Mouse (Mus musculus) limb, embryonic 14.5 days (tissue): ENCODE data around the gene Pacrg. TPM values are rescaled to one million over a fixed set of nuclear protein-coding genes. Genes with fewer than 3 reads are reported as not detected.

Experiments used
- ATAC-seq: fragments of 200-750 bp; cut with Nextera tagmentation; 2 replicates; pipeline ENCODE4 v1.8.0; 2017; ENCODE audit warnings: low read depth, moderate number of reproducible peaks, moderate TSS enrichment; ENCODE audit not compliant: low FRiP score
- DNase-seq: peaks from one replicate; pipeline ENCODE4 v3.0.0-alpha.2; 2015; ENCODE audit warnings: low spot score
- H3K27ac ChIP-seq: fragments of 300-500 bp; sonication (generic); replicated peaks from 2 replicates; pipeline ENCODE4 v1.5.1; 2014; ENCODE audit warnings: low read depth, mild to moderate bottlenecking, low read length, moderate library complexity, mixed read lengths
- H3K27me3 ChIP-seq: fragments of 300-500 bp; sonication (generic); 2 replicates; pipeline ENCODE4 v1.6.1; 2014; ENCODE audit warnings: low read length, mixed read lengths; ENCODE audit not compliant: control insufficient read depth, insufficient read depth
- H3K36me3 ChIP-seq: fragments of 300-500 bp; sonication (generic); 2 replicates; pipeline ENCODE4 v1.6.1; 2014; ENCODE audit warnings: mild to moderate bottlenecking, low read length, moderate library complexity, mixed read lengths; ENCODE audit not compliant: control insufficient read depth, insufficient read depth
- H3K4me1 ChIP-seq: fragments of 300-500 bp; sonication (generic); 2 replicates; pipeline ENCODE4 v1.6.1; 2014; ENCODE audit warnings: antibody characterized with exemption, low read length, mixed read lengths; ENCODE audit not compliant: control insufficient read depth, insufficient read depth
- H3K4me2 ChIP-seq: fragments of 300-500 bp; sonication (generic); replicated peaks from 2 replicates; pipeline ENCODE4 v1.6.1; 2014; ENCODE audit warnings: low read depth, mild to moderate bottlenecking, low read length, moderate library complexity; ENCODE audit not compliant: severe bottlenecking
- H3K4me3 ChIP-seq: fragments of 300-500 bp; sonication (generic); replicated peaks from 2 replicates; pipeline ENCODE4 v1.5.1; 2014; ENCODE audit warnings: low read length
- H3K9ac ChIP-seq: fragments of 300-500 bp; sonication (generic); 2 replicates; pipeline ENCODE4 v1.6.1; 2014; ENCODE audit warnings: mild to moderate bottlenecking, low read depth, low read length, moderate library complexity; ENCODE audit not compliant: severe bottlenecking
- H3K9me3 ChIP-seq: fragments of 300-500 bp; sonication (generic); 2 replicates; pipeline ENCODE4 v1.6.1; 2016; ENCODE audit warnings: low read length; ENCODE audit not compliant: control insufficient read depth
- POLR2A ChIP-seq: fragments of 200-500 bp; IDR thresholded peaks from 2 replicates; pipeline ENCODE4 v1.8.0; 2012; ENCODE audit warnings: inconsistent platforms, mild to moderate bottlenecking, moderate library complexity, borderline replicate concordance; ENCODE audit not compliant: insufficient read depth, insufficient read length; ENCODE audit errors: extremely low read depth
- WGBS: fragments of 180-500 bp; shearing (Covaris S2); extraction: QIAGEN DNeasy Blood & Tissue Kit; methylation state at CpG from one replicate; pipeline ENCODE4 v1.1.7; 2014; 5-methylcytosine and 5-hydroxymethylcytosine counted together
- polyA plus RNA-seq, 2 experiments: library from polyadenylated mRNA; depleted of rRNA in 1 of 2; stranded (reverse) in 1 of 2; unstranded in 1 of 2; fragments of >200 nt; fragmentation: Nextera tagmentation in 1 of 2; extraction: Ambion mirVana in 1 of 2; gene quantifications; 2 replicates each; pipeline versions ENCODE4 v1.2.1 to v1.2.3; 2012 to 2014

The Pacrg gene
- polyA plus RNA-seq, 2 experiments = 0.99 to 1.3 TPM

DNA sequence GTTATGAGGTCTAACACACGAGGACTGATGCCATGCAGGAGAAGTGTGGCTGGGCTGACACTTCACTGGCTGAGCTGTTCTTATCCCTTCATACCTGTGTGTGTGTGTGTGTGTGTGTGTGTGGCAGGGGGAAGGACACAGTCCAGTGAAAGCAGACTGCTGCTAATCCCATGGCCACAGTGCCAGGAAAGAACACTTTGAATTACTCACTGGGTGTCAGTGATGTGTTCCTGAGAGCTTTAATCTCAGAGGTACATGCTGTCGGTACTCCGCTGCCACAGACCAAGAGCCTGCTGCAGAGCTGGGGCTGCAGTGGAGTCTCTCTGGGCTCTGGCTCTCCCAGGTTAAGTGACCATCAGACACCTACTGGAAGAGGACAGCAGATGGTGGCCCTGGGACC is 290.3 kb downstream of the Pacrg start:
- H3K4me3 ChIP-seq = no peak overlapping the region
- no peaks in the 10 kb centered on the region for H3K27me3 ChIP-seq
- ATAC-seq = no peak
- no peak overlapping the region for H3K4me2 ChIP-seq
- no peak for DNase-seq
- no peaks in the 10 kb centered on the region for H3K9me3 ChIP-seq
- H3K4me1 ChIP-seq = no peaks in the 10 kb centered on the region
- WGBS = 60% methylated on average over 3 of the region's 3 CpGs
- H3K9ac ChIP-seq = no peak overlapping the region
- no peaks in the 10 kb centered on the region for H3K36me3 ChIP-seq
- TF ChIP-seq POLR2A = no peak
- H3K27ac ChIP-seq = no peak overlapping the region

DNA sequence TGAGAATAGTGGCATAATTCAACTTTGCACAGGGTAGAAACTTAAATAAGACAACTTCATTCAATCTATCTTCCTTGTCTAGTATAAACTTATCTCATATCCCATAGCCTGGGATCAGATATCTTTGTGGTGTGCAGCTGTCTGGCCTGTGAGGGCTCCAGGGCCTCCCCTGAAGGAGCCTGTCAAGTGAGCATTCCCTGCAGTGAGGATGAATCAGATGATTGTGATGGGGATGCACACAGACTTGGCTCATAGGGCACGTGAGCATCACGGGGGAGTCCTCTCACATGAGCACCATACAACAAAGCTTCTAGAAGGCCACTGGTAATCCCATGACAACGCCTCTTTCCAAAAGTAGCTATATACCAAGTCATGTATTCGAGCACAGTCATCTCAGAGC is 291.1 kb downstream of the Pacrg start:
- Histone ChIP-seq H3K4me1 (no peaks in the 10 kb centered on the region), H3K9me3 (no peaks in the 10 kb centered on the region), H3K27me3 (no peaks in the 10 kb centered on the region), H3K4me3 (no peak overlapping the region), H3K27ac (no peak overlapping the region), H3K4me2 (no peak overlapping the region), H3K9ac (no peak overlapping the region), H3K36me3 (no peaks in the 10 kb centered on the region)
- WGBS = 88% methylated on average over 4 of the region's 4 CpGs
- no peak for ATAC-seq
- no peak for DNase-seq
- TF ChIP-seq POLR2A = no peak

- H3K9ac ChIP-seq = no peak overlapping the region
- H3K9me3 ChIP-seq = no peaks in the 10 kb centered on the region
- no peak overlapping the region for H3K27ac ChIP-seq
- H3K27me3 ChIP-seq = no peaks in the 10 kb centered on the region
- ATAC-seq (no peak), DNase-seq (no peak)
- no peaks in the 10 kb centered on the region for H3K36me3 ChIP-seq
- no peaks in the 10 kb centered on the region for H3K4me1 ChIP-seq
- no peak overlapping the region for H3K4me3 ChIP-seq
- no peak overlapping the region for H3K4me2 ChIP-seq
- no peak for TF ChIP-seq POLR2A
- 73% methylated on average over 2 of the region's 2 CpGs for WGBS
Observed at GRCm38 (mm10) chr17:10540772-10541171, 299.3 kb downstream of the Pacrg start.

DNA sequence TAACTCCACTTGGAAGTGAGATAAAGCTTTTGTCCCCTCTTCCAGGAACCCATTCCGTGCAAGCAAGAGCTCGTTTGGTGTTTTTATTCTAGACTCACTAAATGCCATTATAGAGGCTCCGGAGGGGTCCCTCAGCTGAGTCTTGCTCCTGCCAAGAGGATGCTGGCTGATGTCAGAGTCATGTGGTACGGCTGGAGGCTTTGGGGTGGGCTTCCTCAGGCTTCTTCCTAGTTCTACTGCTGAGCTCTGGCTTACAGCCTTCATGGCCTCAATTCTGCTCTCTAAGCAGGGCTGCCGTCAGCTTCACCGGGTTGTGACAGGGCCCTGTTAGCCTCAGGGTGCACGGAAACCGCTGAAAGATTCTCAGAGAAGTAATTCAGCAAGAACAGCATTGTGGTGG is 305.9 kb downstream of the Pacrg start:
- TF ChIP-seq POLR2A = no peak
- 53% methylated on average over 8 of the region's 8 CpGs for WGBS

GRCm38 (mm10) chr17:10533461-10533860 is 306.6 kb downstream of the Pacrg start:
- no peak overlapping the region for H3K4me2 ChIP-seq
- ATAC-seq = no peak
- H3K27me3 ChIP-seq = no peaks in the 10 kb centered on the region
- DNase-seq = peak; percentile 35
- H3K4me3 ChIP-seq = no peak overlapping the region
- 34% methylated on average over 7 of the region's 7 CpGs for WGBS
- no peak for TF ChIP-seq POLR2A
- no peak overlapping the region for H3K9ac ChIP-seq
- no peaks in the 10 kb centered on the region for H3K4me1 ChIP-seq
- H3K36me3 ChIP-seq = no peaks in the 10 kb centered on the region
- no peaks in the 10 kb centered on the region for H3K9me3 ChIP-seq
- no peak overlapping the region for H3K27ac ChIP-seq

More for the DNA sequence above, 305.9 kb downstream of the Pacrg start:
- Histone ChIP-seq H3K27me3 (no peaks in the 10 kb centered on the region), H3K27ac (no peak overlapping the region), H3K4me1 (no peaks in the 10 kb centered on the region), H3K4me3 (no peak overlapping the region), H3K36me3 (no peaks in the 10 kb centered on the region), H3K9ac (no peak overlapping the region), H3K4me2 (no peak overlapping the region), H3K9me3 (no peaks in the 10 kb centered on the region)
- DNase-seq (no peak), ATAC-seq (no peak)

DNA sequence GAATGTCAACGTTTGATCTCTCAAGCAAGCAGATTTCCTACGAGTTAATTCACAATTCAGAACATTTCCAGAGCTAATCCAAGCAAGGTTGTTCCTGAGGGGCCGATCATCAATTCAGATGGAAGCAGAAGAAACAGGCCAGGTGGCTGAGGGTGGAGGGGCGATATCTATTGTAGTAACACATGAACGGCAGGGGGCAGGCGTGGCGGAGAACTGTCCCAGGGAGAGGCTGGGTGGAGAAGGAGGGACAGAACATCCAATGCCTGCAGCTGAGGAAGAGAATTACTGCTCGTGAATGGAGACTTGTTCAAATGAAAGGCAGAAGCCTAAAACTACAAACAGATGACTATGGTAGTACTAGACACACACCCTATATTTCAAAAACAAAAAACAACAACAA is 309.1 kb downstream of the Pacrg start:
- H3K9ac ChIP-seq = no peak overlapping the region
- no peak overlapping the region for H3K27ac ChIP-seq
- no peaks in the 10 kb centered on the region for H3K4me1 ChIP-seq
- no peak overlapping the region for H3K4me2 ChIP-seq
- DNase-seq (peak; percentile 29), ATAC-seq (no peak)
- no peak for TF ChIP-seq POLR2A
- H3K27me3 ChIP-seq = no peaks in the 10 kb centered on the region
- no peaks in the 10 kb centered on the region for H3K36me3 ChIP-seq
- 29% methylated on average over 8 of the region's 8 CpGs for WGBS
- no peak overlapping the region for H3K4me3 ChIP-seq
- no peaks in the 10 kb centered on the region for H3K9me3 ChIP-seq
